Mouse (Mus musculus) stomach, postnatal 0 days (tissue): Measurements from ENCODE around the gene Rmdn3.

Source experiments
- CTCF ChIP-seq: IDR thresholded peaks from 2 replicates; pipeline ENCODE4 v1.5.1; 2016; ENCODE audit warnings: antibody characterized with exemption, low read depth, mild to moderate bottlenecking, moderate library complexity
- EP300 ChIP-seq: optimal IDR thresholded peaks from 2 replicates; pipeline ENCODE3; 2016; ENCODE audit warnings: antibody characterized with exemption

GRCm38 (mm10) chr2:119202914-119203453 lies 46.1 kb upstream of the Rmdn3 start:
- TF ChIP-seq CTCF: no peak
- TF ChIP-seq EP300: no peak
